Mouse (Mus musculus) c-Kit-negative CD71-positive TER-119-positive erythroid progenitor cells, embryonic 14.5 days (primary cell): ENCODE results near the gene Cbl.
A peak's percentile ranks its signal among the peaks of the same experiment; 100 is the strongest.

ENCODE experiments used
- DNase-seq: peaks from one replicate; pipeline ENCODE4 v3.0.0-alpha.2; 2013; ENCODE audit warnings: low read depth, low spot score

Gene Cbl

GRCm38 (mm10) chr9:44240399-44240798 is 6.5 kb upstream of the Cbl start, which contains the start of gene Ccdc153:
Gene Ccdc153, plus strand, starts transcription at chr9:44240676.
- DNase-seq: no peak

DNA sequence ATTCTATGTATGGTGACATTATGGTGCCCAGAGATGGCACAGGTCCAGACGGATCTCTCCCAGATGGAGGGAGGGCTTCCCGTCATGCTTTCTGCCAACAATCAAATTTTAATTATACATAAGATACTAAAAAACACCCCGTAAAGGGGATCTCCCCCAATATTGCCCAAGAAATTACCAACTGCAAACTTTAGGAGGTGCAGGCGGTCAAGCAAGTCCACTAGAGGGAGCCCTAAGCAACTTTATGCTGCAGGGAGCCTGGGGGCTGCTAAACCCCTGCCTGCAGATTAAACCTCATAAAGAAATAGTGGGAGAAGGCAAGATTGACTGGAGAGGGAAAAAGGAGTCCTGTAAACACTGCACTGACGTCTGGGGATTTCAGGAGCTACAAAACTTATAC is 5.6 kb upstream of the Cbl start:
- no peak for DNase-seq

GRCm38 (mm10) chr9:44238501-44239190 is 4.8 kb upstream of the Cbl start:
- no peak for DNase-seq

- no peak for DNase-seq
These were observed 3.3 kb upstream of the Cbl start for GRCm38 (mm10) chr9:44237128-44237527.

GRCm38 (mm10) chr9:44236601-44237000 is 2.8 kb upstream of the Cbl start:
- no peak for DNase-seq

DNA sequence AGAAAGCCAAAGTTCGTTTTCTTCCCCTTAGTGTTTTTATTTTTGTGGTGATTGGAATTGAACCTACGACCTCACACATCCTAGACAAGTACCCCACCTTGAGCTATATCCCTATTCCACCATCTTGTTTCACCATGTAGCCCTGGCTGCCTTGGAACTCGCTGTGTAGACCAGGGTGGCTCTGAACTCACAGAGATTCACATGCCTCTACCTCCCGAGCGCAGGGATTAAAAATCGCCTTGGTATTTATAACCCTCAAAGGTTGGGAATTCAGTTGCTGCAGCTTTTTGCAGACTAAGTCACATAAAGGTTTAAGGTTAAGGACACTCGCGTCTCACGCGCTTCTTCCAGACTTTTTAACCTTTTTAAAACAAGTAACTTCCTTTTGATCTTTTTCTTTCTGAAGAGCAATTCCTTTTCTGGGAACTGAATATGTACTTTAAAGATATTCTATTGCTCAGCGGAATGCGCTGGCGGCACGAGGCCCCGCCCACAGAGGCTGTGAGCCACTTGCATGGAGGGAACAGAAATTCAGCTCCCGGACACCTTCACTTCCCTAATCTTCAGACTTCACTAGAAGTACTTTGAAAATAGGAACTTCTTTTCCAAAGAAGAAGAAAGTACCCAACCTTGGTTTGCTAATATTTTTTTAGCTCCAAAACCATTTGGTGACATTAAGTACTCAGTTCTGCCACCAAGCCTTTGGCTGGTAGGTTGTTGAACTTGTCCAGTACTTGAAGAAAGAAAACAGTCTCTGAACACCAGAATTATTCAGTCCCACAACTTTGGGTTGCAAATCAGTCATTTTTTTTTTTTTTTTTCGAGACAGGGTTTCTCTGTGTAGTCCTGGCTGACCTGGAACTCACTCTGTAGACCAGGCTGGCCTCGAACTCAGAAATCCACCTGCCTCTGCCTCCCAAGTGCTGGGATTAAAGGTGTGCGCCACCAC is 904 bp upstream of the Cbl start:
- peak; percentile 57 for DNase-seq

DNA sequence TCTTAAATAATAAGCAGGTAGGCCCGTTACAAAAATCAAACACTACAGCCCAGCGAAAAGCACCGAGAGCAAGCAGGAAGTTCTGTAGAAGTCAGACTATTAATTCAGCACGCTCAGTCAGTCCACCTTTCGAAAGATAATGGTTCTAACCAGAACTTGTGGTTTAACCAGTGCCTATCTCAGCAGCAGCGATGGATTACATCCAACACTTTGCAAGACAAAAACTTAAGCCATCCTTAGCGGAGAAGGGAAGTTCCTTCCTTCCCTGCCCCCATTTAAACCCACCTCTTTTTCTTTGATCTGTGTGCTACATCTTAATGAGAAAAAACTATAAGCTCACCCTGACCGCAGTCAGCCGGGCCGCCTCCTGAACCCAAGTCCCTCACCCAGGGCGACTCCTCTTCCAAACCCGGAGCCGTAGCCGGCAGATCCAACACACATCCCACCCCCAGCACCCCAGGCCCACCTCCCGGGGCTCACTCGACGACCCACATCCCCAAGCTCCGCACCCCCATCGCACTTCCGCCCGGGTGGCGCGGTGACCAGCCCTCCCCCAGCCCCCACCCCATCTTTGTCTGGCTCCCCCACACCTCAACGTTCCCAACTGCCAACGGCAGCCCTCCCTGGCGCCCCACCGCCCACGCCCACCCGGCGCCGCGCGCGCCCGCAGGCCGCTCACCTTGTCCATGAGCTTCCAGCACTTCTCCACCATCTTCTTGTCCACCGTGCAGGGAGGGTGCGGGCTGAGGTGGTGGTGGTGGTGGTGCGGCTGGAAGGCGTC is 638 bp downstream of the Cbl start:
- DNase-seq: peak; percentile 32

DNA sequence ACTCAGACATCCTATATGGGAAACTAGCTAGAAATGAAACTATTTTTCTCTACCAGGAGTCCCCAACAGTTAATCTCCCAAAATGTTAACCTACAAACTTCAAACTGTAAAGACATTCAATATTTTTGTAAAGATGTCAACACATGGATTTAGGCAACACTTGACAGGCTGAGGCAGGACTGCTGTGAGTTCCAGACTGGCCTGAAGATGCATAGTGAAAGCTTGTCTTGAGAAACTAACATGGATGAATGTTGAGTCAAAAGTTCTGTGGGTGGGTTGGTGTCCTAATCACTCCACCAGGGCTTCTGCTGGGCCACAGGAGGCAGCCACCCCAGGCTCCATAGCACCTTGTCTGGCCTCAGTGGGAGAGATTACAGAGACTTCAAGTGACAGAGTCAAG is 2.2 kb downstream of the Cbl start:
- no peak for DNase-seq

DNA sequence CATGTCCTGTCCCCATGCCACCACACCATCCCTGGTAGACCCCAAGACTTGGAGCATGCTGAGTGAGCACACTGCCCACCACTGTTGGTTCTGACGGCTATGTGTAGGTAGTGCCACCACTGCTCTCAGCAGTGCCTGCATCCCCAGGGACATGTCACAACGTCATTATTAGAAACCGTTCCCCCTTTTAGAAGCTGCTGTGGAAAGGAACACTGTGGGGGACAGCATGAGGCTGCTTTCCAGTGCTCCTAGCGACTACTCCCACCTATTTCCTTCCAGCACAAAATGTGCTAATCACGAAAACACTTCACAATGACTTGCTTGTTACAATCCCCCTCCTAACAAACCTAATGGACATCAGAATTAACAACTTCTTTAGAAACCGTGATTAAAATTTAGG is 7.9 kb downstream of the Cbl start:
- no peak for DNase-seq

DNA sequence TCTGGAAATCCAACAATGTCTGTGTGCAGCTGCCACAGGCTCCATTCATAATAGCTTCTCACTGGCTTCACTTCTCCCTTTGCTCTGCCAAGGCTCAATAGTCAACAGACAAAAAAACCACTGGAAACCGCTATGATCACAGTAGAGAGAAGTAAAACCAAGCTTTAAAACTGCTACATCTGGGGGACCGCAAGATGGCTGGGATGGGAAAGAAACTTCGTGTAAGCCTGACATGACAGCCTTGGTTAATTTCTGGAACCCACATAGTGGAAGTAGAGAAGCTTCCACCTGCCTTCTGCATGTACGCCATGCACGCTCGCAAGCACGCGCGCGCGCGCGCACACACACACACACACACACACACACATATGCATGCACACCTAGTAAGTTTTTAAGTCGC is 20.3 kb downstream of the Cbl start:
- no peak for DNase-seq

DNA sequence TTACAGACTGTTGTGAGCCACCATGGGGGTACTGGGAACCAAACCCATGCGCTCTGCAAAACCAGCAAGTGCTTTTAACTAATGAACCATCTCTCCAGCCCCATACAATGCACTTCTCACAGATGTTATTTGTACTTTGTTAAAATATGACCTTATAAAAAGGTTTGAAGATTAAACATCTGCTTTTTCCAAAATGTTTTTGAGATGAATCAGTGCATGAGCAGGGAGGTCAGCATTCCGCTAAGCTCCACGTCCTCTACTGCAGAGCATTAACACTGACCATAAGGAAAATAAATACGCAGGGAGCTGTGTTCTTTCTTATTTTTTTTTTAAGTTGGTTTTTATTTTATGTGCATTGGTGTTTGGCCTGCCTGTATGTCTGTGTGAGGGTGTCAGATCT is 21.4 kb downstream of the Cbl start:
- DNase-seq: no peak

GRCm38 (mm10) chr9:44209416-44209815 is 24.4 kb downstream of the Cbl start:
- DNase-seq: no peak

GRCm38 (mm10) chr9:44207840-44208239 is 26.0 kb downstream of the Cbl start:
- no peak for DNase-seq

DNA sequence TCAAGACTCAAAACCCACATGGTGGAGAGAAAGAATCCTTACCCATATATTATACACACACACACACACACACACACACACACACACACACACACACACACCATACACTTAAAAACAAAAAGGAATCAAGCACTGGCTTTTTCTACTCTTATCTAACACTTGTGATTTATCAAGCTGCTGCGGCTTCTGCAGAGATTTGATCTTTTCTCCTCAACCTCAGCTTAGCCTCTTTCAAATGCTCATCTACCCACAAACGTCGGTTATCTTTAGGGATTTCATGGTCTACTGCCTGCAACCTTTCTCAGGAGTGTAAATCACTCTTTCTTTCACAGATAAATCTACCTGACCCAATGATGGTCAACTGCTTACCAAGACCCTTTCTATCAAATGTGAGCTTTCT is 33.4 kb downstream of the Cbl start:
- no peak for DNase-seq

DNA sequence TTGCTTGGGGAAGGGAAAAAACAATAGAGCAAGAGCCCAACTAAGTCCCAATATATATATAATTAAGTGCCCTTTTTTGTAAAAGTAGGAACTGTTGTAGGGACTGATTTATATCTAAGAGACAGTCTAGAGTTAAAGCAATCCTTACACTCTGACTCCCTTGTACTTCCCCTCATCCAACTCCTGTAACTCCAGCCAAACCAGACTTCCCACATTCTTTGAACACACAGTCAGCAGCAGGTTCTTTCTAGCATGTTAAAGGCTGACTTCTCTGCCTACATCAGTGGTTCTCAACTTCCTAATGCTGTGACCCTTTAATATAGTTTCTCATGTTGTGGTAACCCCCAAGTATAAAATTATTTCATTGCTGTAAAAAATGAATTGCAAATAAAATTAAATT is 34.3 kb downstream of the Cbl start:
- no peak for DNase-seq

DNA sequence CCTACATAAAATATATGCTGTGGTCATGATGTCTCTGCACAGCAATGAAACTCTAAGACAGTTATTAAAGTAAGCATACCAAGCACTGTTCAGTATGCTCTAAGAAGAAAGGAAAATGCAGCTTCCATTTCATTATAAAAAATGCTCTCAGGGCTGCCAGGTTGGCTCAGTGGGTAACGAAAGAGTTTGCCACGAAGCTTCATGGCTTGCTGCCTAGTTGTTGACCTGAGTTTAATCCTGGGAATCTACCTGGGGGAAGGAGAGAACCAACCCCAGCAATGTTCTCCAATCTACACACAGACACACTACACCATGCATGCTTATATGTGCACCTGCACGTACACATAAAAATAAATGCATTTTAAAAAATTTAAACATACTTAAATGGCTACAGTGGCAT is 34.7 kb downstream of the Cbl start:
- DNase-seq: no peak

- no peak for DNase-seq
These were observed 37.5 kb downstream of the Cbl start for GRCm38 (mm10) chr9:44196354-44196753.

- DNase-seq: no peak
These were observed 39.8 kb downstream of the Cbl start for GRCm38 (mm10) chr9:44194000-44194399.

DNA sequence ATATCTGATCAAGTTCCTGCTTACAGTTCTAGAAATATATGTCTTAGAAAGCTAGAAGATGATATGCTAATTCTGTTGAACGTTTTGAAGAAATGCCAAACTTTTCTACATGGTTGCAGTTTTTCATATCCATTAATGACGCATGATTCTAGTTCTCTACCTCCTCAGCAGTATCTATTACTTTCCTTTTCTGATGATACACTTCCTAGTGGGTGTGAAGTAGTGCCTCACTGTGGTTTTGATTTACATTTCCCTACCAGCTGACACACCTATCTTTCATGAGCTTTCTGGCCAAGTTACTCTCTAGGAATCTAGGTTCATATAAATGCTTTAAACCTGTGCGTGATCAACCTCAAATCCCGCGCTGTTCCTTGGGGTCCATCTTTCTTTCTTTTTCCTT is 41.1 kb downstream of the Cbl start:
- DNase-seq: no peak

DNA sequence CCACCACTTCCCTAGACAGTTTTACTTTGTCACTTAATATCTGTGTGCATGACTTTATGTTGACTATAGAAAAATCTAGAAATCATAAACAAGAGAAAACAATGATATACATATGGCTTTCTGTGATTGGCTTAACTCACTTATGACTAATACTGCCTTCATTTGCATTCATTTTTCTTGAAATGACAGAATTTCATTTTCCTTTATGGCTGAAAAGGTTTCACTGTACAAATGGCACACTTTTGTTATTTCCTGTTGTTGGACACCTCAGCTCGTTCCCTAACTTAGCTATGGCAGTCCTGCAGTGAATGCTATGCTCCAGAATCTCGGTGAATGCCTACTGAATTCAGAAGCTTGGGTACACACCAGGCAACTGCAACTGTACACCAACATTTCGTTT is 41.5 kb downstream of the Cbl start:
- no peak for DNase-seq

DNA sequence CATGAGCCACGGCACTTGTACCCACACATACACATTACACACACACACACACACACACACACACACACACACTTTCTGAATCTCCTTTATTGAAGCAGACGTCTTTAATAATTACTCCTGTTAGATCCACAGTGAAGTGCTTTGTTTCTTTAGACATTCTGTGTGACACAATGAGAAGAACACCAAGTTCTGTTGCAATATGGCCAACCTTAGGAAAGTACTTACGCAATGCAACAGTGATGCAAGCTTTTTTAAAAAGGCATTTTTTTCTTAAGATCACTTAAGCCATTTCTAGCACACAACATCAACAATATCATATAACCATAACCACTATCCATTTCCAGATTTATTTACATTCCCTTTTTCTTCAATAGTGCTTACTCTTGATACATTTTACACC is 42.7 kb downstream of the Cbl start:
- DNase-seq: no peak

DNA sequence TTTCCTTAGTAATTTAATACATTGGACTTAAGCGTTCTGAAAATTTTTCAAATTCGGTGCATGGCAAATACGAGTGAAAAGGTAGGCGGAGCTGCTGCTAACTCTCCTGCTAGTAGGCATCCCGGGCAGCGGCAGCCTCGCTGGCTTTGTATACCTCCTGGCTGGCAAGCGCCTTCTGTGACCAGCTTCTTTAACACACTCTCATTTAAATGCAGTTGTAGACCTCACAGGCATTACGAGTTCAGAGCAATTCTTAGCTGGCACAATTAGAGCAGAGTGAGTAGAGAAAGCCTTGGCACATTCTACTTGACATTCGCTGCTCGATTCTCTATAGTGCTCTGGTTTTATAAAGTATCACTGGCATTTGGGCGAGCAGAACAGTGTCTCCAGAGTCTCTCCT is 45.6 kb downstream of the Cbl start:
- no peak for DNase-seq
